Mouse (Mus musculus): ENCODE results near the gene Polr3b. TPM values are rescaled to one million over a fixed set of nuclear protein-coding genes. Genes with fewer than 3 reads are reported as not detected.

Polr3b gene
- polyA plus RNA-seq, 1 experiment from 2014 or later, result 19.6 TPM

DNA sequence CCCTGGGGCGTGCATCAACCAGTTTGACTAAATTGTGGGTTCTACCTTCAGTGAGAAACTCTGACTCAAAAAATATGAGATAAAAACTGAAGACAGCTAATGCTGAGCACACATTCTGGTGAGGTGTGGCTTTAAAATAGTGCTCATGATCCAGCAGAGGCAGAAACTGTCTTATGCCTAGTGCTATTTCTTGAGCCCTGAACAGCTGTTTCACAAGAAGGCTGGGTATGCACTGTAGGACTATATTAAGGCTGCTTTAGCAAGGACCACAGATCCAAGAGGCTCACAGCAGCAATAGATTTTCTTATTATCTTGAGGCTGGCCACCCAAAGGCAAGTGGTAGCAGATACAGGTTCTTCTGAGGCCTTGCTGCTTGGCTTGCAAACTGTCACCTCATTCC lies 80.0 kb downstream of the Polr3b start:
- peaks cover 44% of the 10 kb centered on the region for H3K36me3 ChIP-seq
- 95% methylated on average over 1 of the region's 1 CpGs for WGBS
- no peak overlapping the region for H3K4me2 ChIP-seq (replicated peaks)
- H3K27ac ChIP-seq (replicated peaks), result no peak overlapping the region
- peaks cover 15% of the 10 kb centered on the region for H3K4me1 ChIP-seq
- peaks cover 26% of the 10 kb centered on the region for H3K27me3 ChIP-seq
- H3K4me3 ChIP-seq, result no peak overlapping the region
- no peaks in the 10 kb centered on the region for H3K9me3 ChIP-seq
- no peak overlapping the region for H3K9ac ChIP-seq (replicated peaks)
- no peak for ATAC-seq (ENCODE audit: low FRiP score, low read depth)

DNA sequence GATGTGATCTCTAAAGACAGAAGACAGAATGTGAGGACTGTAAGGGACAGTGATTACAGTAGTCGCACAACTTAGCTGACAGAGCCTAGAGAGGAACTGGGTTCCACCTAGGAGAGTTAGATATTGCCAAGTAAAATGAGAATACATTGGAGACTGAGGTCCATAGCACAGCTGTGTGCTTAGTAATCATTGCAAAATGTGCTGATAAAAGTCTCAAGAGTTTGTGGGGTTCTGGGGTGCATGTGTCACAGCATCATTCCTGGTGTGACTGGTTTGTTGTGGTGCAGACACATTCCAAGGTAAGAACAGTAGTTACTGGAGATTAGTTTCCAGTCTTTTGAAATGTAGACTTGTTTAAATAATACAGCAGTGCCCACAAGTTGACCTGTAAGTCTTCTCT lies 82.5 kb downstream of the Polr3b start:
- Histone ChIP-seq H3K9ac (replicated peaks) (no peak overlapping the region), H3K9me3 (no peaks in the 10 kb centered on the region), H3K4me3 (no peak overlapping the region), H3K4me1 (peaks cover 39% of the 10 kb centered on the region), H3K4me2 (replicated peaks) (no peak overlapping the region), H3K36me3 (peaks cover 22% of the 10 kb centered on the region), H3K27ac (replicated peaks) (no peak overlapping the region), H3K27me3 (peaks cover 28% of the 10 kb centered on the region)
- no peak for ATAC-seq (ENCODE audit: low FRiP score, low read depth)
- WGBS, result 95% methylated on average over 1 of the region's 1 CpGs

- H3K4me1 ChIP-seq, result peaks cover 44% of the 10 kb centered on the region
- no peak overlapping the region for H3K27ac ChIP-seq (replicated peaks)
- H3K4me2 ChIP-seq (replicated peaks), result no peak overlapping the region
- H3K4me3 ChIP-seq, result no peak overlapping the region
- H3K9ac ChIP-seq (replicated peaks), result no peak overlapping the region
- H3K27me3 ChIP-seq, result peaks cover 28% of the 10 kb centered on the region
- no peaks in the 10 kb centered on the region for H3K9me3 ChIP-seq
- H3K36me3 ChIP-seq, result peaks cover 15% of the 10 kb centered on the region
- WGBS, result 88% methylated on average over 7 of the region's 7 CpGs
- ATAC-seq (ENCODE audit: low FRiP score, low read depth), result no peak
Observed at GRCm38 (mm10) chr10:84705234-84705633, 83.1 kb downstream of the Polr3b start.

DNA sequence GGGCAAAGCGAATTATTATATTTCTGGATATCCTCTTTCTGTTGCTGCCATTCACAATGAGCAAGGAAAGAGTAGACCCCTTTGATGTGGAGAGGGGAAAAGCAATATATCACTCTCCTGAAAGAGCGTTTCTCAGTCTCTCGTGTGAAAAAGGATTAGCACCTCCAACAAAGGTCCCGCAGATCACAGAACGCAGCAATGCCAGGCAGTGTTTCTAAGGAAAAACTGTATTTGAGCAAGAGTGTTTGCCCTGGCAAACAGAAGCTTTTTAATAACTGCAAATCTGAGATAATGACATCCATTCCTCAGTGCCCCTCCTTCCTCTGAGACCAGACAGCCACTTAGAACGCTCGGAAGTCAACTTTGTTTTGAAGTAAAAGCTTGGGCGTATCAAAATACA lies 84.5 kb downstream of the Polr3b start:
- no peak for ATAC-seq (ENCODE audit: low FRiP score, low read depth)
- Histone ChIP-seq H3K4me2 (replicated peaks) (no peak overlapping the region), H3K4me3 (no peak overlapping the region), H3K9me3 (no peaks in the 10 kb centered on the region), H3K27me3 (peaks cover 28% of the 10 kb centered on the region), H3K9ac (replicated peaks) (no peak overlapping the region), H3K36me3 (0 out of 2 replicates have a peak, but pooled peaks cover 4% of the 10 kb centered on the region), H3K27ac (replicated peaks) (peak overlapping the region; percentile 30; the same call in 1 of the 2 replicates), H3K4me1 (peaks cover 54% of the 10 kb centered on the region)
- WGBS, result 22% methylated on average over 8 of the region's 8 CpGs

DNA sequence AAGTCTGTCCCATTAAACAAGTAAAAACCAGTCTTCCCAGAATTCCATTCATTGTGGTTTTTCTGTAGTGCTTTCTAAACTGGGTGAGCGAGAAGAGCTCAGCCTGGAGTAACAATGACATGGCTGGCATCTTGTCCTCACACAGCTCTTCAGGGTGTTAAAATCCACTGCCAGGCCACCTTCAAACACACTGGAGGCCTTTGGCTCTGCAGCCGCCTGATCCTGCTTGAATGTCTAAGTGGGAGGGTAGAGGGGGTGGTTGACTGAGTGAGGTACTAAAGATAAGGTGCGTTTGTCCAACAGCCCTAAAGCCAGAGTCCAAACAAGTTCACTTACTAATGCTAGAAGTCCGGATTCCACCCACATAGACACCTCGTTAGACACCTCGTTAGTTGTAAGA lies 85.1 kb downstream of the Polr3b start:
- Histone ChIP-seq H3K9ac (replicated peaks) (no peak overlapping the region), H3K27ac (replicated peaks) (peak overlapping the region; percentile 79), H3K27me3 (peaks cover 26% of the 10 kb centered on the region), H3K9me3 (no peaks in the 10 kb centered on the region), H3K4me2 (replicated peaks) (no peak overlapping the region), H3K36me3 (0 out of 2 replicates have a peak, but pooled peaks cover 3% of the 10 kb centered on the region), H3K4me3 (no peak overlapping the region), H3K4me1 (peaks cover 61% of the 10 kb centered on the region)
- 0 out of 2 replicates have a peak, but pooled peaks have one; percentile 8 for ATAC-seq (ENCODE audit: low FRiP score, low read depth)
- WGBS, result 23% methylated on average over 6 of the region's 6 CpGs

DNA sequence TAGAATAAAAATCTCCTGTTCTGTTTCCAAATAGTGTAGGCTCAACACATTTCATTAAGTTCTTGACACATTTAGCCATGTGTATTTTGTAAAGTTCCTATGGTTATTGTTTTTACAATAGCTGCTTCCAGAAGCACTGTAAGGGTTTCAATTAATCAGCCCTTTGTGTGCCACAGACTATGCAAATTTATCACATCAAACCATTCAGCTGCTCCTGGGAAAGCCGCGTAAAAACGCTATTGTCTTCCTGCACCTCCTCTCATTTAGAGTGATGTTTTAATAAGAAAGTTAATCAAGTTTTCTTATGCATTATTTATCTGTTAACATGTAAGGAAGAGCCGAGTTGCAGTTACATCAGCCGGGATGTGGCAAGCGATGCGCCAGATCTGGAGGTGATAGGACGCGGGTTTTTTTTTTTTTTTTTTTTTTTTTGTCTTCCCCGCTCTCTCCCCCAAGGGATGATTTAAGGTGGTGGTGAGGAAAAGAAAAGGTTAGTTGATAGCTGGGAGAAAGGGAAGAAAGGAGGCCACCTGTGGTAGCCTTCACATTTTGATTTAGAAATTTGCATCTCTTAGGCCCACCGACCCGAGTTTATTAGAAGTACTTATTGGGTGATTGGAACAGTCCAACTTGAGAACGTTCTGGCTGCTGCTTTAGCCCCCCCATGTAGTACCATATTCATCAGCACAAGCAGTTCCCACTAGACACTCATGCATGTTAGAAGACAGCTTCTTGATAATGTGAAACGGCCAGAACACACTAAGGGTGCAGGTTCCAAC lies 85.8 kb downstream of the Polr3b start:
- no peak for ATAC-seq (ENCODE audit: low FRiP score, low read depth)
- no peaks in the 10 kb centered on the region for H3K9me3 ChIP-seq

DNA sequence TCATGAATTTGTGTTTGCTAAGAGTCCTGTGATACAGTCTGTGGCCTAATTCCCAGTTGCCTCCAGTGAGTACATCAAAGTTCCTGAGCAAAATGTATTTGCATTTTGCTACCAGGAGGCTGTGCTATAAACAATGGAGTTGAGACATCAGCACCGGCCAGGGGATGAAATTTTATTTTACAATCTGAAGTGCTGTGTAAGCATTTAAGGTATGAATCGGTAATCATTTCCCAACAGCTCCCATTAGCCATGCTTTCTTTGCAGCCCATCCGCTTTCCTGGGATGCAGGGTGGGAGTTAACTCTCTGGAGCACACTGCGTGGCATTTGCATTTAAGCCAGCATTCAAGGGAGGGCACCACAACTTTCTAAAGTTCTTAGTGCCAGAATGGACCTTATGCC lies 88.1 kb downstream of the Polr3b start:
- peaks cover 35% of the 10 kb centered on the region for H3K27me3 ChIP-seq
- no peak overlapping the region for H3K4me3 ChIP-seq
- 9% methylated on average over 4 of the region's 4 CpGs for WGBS
- 0 out of 2 replicates have a peak, but pooled peaks have one; percentile 31 for ATAC-seq (ENCODE audit: low FRiP score, low read depth)
- H3K27ac ChIP-seq (replicated peaks), result peak overlapping the region; percentile 63
- no peak overlapping the region for H3K4me2 ChIP-seq (replicated peaks)
- H3K9me3 ChIP-seq, result no peaks in the 10 kb centered on the region
- no peaks in the 10 kb centered on the region for H3K36me3 ChIP-seq
- no peak overlapping the region for H3K9ac ChIP-seq (replicated peaks)
- H3K4me1 ChIP-seq, result peaks cover 71% of the 10 kb centered on the region

More for the DNA sequence above, 85.8 kb downstream of the Polr3b start:
- no peaks in the 10 kb centered on the region for H3K36me3 ChIP-seq
- WGBS, result 10% methylated on average over 14 of the region's 14 CpGs
- H3K4me1 ChIP-seq, result peaks cover 68% of the 10 kb centered on the region
- H3K27me3 ChIP-seq, result peaks cover 24% of the 10 kb centered on the region
- no peak overlapping the region for H3K4me2 ChIP-seq (replicated peaks)
- no peak overlapping the region for H3K9ac ChIP-seq (replicated peaks)
- no peak overlapping the region for H3K4me3 ChIP-seq
- peak overlapping the region; percentile 79 for H3K27ac ChIP-seq (replicated peaks)

DNA sequence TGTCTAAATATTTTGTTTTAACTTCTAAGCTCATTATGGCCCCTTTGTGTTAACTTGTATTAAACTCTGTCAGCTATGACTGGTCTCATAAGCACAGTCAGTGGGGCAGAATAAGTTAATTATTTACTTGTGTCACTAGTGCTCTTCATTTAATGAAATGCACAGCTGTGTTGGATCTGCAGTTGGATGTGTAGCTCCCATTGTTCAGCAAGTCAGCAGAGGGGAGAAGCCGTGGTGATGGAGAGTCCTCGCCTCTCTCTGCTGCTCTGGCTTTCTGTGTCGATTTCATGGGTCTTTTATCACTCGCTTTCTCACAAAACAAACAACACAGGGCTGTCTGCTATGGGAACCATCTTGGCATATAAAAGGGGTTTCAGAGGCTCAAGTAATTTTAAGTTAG lies 88.7 kb downstream of the Polr3b start:
- 20% methylated on average over 4 of the region's 4 CpGs for WGBS

DNA sequence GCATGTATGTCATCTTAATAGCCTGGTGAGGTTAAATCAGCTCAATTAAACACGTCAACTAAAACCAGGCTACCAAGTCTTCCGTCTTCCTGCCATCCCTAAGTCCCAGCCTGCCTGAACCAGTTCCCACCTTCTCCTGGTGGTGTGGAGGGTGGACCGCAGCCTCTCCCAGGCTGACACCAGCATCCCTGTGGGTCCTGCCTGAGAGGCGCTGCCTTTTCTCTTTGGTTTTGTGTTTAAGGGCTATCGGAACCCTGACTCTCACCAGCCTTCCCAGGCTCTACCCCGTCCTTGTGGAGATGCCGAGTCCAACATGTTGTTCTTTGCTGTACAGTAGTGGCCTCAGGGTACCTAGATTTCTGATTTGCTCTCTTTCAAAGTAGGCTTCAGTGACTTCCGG lies 89.4 kb downstream of the Polr3b start:
- ATAC-seq (ENCODE audit: low FRiP score, low read depth), result peak; percentile 31
- Histone ChIP-seq H3K9ac (replicated peaks) (peak overlapping the region; percentile 39; the same call in 1 of the 2 replicates), H3K4me1 (peaks cover 63% of the 10 kb centered on the region), H3K36me3 (peaks cover 5% of the 10 kb centered on the region; the same call in 1 of the 2 replicates), H3K9me3 (no peaks in the 10 kb centered on the region), H3K4me3 (no peak overlapping the region), H3K27ac (replicated peaks) (peak overlapping the region; percentile 86), H3K27me3 (peaks cover 30% of the 10 kb centered on the region), H3K4me2 (replicated peaks) (peak overlapping the region; percentile 34)
- 23% methylated on average over 8 of the region's 8 CpGs for WGBS

More for the DNA sequence above, 88.7 kb downstream of the Polr3b start:
- Histone ChIP-seq H3K9ac (replicated peaks) (no peak overlapping the region), H3K36me3 (no peaks in the 10 kb centered on the region), H3K4me2 (replicated peaks) (0 out of 2 replicates have a peak overlapping the region, but pooled peaks have one; percentile 9), H3K9me3 (no peaks in the 10 kb centered on the region), H3K27me3 (peaks cover 30% of the 10 kb centered on the region), H3K4me1 (peaks cover 69% of the 10 kb centered on the region), H3K4me3 (no peak overlapping the region), H3K27ac (replicated peaks) (peak overlapping the region; percentile 86)
- peak; percentile 80 for ATAC-seq (ENCODE audit: low FRiP score, low read depth)

GRCm38 (mm10) chr10:84711940-84712339 lies 89.8 kb downstream of the Polr3b start:
- H3K27me3 ChIP-seq, result peaks cover 33% of the 10 kb centered on the region
- H3K27ac ChIP-seq (replicated peaks), result peak overlapping the region; percentile 86
- peaks cover 58% of the 10 kb centered on the region for H3K4me1 ChIP-seq
- ATAC-seq (ENCODE audit: low FRiP score, low read depth), result no peak
- H3K4me2 ChIP-seq (replicated peaks), result peak overlapping the region; percentile 34
- WGBS, result 35% methylated on average over 5 of the region's 5 CpGs
- no peak overlapping the region for H3K4me3 ChIP-seq
- H3K9me3 ChIP-seq, result no peaks in the 10 kb centered on the region
- peak overlapping the region; percentile 39; the same call in 1 of the 2 replicates for H3K9ac ChIP-seq (replicated peaks)
- peaks cover 9% of the 10 kb centered on the region; the same call in 1 of the 2 replicates for H3K36me3 ChIP-seq

DNA sequence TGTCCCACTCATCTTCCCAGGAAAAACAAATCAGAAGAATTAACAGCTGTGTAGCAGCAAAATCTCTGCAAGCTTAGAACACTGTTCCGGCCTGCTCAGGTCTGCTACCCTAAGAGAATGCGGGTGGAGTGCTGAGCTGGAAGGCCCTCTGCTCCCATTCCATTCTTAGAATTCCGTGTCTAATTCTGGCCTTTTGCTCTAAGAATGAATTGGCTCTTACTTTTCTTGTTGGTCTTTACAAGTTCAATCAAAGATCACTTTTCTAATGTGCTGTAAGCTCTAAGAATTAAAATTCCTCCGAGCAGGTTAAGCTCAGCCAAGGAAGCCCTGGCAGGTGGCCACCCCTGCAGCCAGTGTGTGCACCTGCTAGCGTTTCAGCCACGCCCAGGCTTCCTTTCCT lies 90.4 kb downstream of the Polr3b start:
- Histone ChIP-seq H3K9me3 (no peaks in the 10 kb centered on the region), H3K27ac (replicated peaks) (peak overlapping the region; percentile 35)
- WGBS, result 58% methylated on average over 6 of the region's 6 CpGs

DNA sequence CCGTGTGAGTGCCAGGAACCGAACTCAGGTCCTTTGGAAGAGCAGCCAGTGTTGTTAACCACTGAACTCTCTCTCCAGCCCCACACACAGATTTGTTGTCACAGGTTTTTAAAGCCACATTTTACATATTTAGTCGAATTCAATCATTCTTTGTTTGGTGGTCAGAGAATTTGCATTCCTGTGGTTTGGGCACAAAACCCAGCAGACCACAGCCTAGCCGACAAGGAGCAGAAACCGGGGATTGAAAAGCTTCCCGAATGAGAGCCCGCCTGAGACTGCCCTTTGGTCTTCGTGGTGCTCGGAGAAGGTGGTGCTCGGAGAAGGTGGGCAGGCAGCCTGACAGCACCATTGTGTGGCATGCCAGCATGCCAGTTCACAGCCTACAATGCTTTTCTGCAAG lies 91.0 kb downstream of the Polr3b start:
- Histone ChIP-seq H3K27me3 (peaks cover 33% of the 10 kb centered on the region), H3K27ac (replicated peaks) (peak overlapping the region; percentile 35), H3K4me2 (replicated peaks) (no peak overlapping the region), H3K4me1 (peaks cover 47% of the 10 kb centered on the region), H3K36me3 (peaks cover 9% of the 10 kb centered on the region; the same call in 1 of the 2 replicates), H3K4me3 (no peak overlapping the region), H3K9me3 (no peaks in the 10 kb centered on the region), H3K9ac (replicated peaks) (no peak overlapping the region)
- WGBS, result 61% methylated on average over 10 of the region's 10 CpGs
- no peak for ATAC-seq (ENCODE audit: low FRiP score, low read depth)

More for the DNA sequence above, 90.4 kb downstream of the Polr3b start:
- no peak for ATAC-seq (ENCODE audit: low FRiP score, low read depth)
- H3K9ac ChIP-seq (replicated peaks), result no peak overlapping the region
- no peak overlapping the region for H3K4me3 ChIP-seq
- peaks cover 9% of the 10 kb centered on the region; the same call in 1 of the 2 replicates for H3K36me3 ChIP-seq
- H3K4me1 ChIP-seq, result peaks cover 52% of the 10 kb centered on the region
- no peak overlapping the region for H3K4me2 ChIP-seq (replicated peaks)
- peaks cover 33% of the 10 kb centered on the region for H3K27me3 ChIP-seq
